Mouse (Mus musculus): ENCODE measurements around the gene Ankrd50.

The Ankrd50 gene

DNA sequence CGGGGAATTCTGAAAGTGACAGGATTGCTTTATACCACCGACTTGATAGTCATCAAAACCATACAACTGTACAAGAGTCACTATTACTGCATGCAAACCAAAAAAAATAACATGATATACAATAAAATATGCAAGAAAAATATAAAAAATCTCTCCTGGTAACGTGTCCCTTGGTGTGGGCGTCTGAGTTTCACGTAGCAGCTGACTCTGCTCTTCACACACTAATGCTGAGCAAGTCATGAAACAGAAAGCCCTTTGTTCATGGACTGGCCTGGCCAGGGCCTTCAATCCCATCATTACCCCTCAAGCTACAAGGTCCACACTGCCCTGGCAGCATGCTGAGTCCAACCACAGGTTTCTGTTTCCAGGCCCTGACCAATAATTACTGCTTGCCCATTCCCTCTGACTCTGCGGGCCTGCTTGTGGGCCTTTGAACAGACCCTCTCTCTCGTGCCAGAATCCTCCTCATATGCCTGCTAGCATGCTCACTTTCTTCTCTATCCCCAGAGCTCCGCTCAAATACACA lies 17.7 kb downstream of the Ankrd50 start:
- DNase-seq (ENCODE audit: extremely low read depth, low read depth, low spot score), result no peak

- no peak for DNase-seq (ENCODE audit: extremely low read depth, low read depth, low spot score)
Measured at GRCm38 (mm10) chr3:38466139-38466538, 18.5 kb downstream of the Ankrd50 start.

DNA sequence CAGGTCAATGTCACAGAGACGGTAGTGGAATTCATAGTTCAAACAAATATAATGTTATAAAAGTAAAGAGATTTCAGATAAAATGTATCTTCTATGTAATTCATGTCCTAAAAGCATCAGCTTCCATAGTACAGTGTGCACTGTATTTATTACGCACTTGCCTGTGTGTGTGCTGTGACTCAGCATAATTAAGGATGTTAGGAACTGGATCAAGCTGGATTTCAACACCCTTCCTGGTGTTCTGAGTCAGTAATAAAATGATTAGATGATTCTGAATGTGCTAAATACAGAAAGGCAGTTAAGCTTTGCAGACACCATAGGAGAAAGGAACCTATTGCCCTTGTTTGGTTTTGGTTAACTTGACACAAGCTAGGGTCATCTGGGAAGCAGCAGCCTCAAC lies 21.5 kb downstream of the Ankrd50 start:
- no peak for DNase-seq (ENCODE audit: extremely low read depth, low read depth, low spot score)

DNA sequence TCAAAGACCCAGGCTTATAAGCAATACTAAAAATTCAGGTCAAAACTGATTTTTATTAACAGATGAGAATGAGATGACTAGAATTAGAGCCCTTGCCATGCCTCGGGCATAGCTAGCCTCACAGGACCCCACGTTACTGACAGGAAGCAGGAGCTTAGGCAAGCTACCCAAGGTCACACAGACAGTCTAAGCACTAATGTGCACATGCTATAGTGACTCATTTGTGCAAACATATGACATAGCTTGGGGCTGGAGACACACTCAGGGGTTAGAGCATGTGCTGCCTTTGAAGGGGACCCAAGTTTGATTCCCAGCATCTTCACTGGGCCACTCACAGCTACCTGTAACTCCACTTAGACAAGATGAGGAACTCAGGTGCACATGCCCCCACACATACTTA lies 22.9 kb downstream of the Ankrd50 start:
- DNase-seq (ENCODE audit: extremely low read depth, low read depth, low spot score), result no peak

GRCm38 (mm10) chr3:38460250-38460624 lies 24.4 kb downstream of the Ankrd50 start:
- DNase-seq (ENCODE audit: extremely low read depth, low read depth, low spot score), result no peak

GRCm38 (mm10) chr3:38459507-38460249 lies 25.0 kb downstream of the Ankrd50 start:
- no peak for DNase-seq (ENCODE audit: extremely low read depth, low read depth, low spot score)

GRCm38 (mm10) chr3:38457041-38457440 lies 27.6 kb downstream of the Ankrd50 start:
- no peak for DNase-seq (ENCODE audit: extremely low read depth, low read depth, low spot score)

DNA sequence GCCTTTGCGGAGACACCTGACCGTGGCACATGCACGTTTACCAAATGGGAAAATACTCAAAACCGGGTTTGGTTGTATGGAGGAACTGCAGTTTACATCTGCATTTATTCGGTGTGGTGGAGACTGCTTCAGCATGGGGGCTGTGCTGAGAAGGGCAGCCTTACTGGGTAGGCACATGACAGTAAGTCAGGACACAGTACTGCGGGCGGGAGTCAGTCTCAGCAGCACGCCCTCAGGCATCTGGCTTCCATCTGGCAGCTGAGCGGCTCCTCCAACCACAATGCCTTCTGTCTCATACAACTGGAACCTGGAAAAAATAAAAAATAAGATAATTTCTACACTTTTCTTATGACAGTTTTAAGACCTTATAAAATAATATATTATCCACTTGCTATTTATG lies 32.4 kb downstream of the Ankrd50 start:
- DNase-seq (ENCODE audit: extremely low read depth, low read depth, low spot score), result no peak

- no peak for DNase-seq (ENCODE audit: extremely low read depth, low read depth, low spot score)
Measured at GRCm38 (mm10) chr3:38446586-38446985, 38.1 kb downstream of the Ankrd50 start.

GRCm38 (mm10) chr3:38443875-38444274 lies 40.8 kb downstream of the Ankrd50 start:
- no peak for DNase-seq (ENCODE audit: extremely low read depth, low read depth, low spot score)

- no peak for DNase-seq (ENCODE audit: extremely low read depth, low read depth, low spot score)
Measured at GRCm38 (mm10) chr3:38440564-38440991, 44.1 kb downstream of the Ankrd50 start.

GRCm38 (mm10) chr3:38436596-38436995 lies 48.0 kb downstream of the Ankrd50 start:
- peak; percentile 81 for DNase-seq (ENCODE audit: extremely low read depth, low read depth, low spot score)

DNA sequence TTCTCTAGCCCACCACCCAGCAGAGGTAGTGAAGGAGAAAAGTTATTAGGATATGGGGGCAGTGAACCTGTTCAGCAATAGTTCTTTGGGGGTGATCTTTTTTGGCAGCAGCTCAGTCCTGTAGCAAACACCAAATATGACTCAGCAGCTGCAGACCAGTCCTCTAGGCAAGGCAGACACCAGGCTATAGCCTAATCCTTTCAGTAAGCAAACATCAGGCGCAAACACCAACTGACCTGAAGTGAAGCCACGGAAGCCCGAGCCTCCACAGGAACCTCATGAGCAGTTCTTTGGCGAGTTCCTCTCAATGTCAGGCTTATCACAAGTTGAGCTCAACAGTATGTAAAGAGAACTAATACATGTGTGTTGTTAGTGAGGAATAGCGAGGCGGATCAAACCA lies 48.8 kb downstream of the Ankrd50 start:
- DNase-seq (ENCODE audit: extremely low read depth, low read depth, low spot score), result no peak

GRCm38 (mm10) chr3:38434486-38434885 lies 50.2 kb downstream of the Ankrd50 start:
- no peak for DNase-seq (ENCODE audit: extremely low read depth, low read depth, low spot score)

- no peak for DNase-seq (ENCODE audit: extremely low read depth, low read depth, low spot score)
Measured at GRCm38 (mm10) chr3:38433495-38434464, 50.9 kb downstream of the Ankrd50 start.

GRCm38 (mm10) chr3:38431461-38431860 lies 53.2 kb downstream of the Ankrd50 start:
- no peak for DNase-seq (ENCODE audit: extremely low read depth, low read depth, low spot score)

- no peak for DNase-seq (ENCODE audit: extremely low read depth, low read depth, low spot score)
Measured at GRCm38 (mm10) chr3:38431042-38431441, 53.6 kb downstream of the Ankrd50 start.

GRCm38 (mm10) chr3:38427200-38427599 lies 57.4 kb downstream of the Ankrd50 start:
- DNase-seq (ENCODE audit: extremely low read depth, low read depth, low spot score), result no peak

- no peak for DNase-seq (ENCODE audit: extremely low read depth, low read depth, low spot score)
Measured at GRCm38 (mm10) chr3:38423966-38424365, 60.7 kb downstream of the Ankrd50 start.

- no peak for DNase-seq (ENCODE audit: extremely low read depth, low read depth, low spot score)
Measured at GRCm38 (mm10) chr3:38419896-38420295, 64.7 kb downstream of the Ankrd50 start.

DNA sequence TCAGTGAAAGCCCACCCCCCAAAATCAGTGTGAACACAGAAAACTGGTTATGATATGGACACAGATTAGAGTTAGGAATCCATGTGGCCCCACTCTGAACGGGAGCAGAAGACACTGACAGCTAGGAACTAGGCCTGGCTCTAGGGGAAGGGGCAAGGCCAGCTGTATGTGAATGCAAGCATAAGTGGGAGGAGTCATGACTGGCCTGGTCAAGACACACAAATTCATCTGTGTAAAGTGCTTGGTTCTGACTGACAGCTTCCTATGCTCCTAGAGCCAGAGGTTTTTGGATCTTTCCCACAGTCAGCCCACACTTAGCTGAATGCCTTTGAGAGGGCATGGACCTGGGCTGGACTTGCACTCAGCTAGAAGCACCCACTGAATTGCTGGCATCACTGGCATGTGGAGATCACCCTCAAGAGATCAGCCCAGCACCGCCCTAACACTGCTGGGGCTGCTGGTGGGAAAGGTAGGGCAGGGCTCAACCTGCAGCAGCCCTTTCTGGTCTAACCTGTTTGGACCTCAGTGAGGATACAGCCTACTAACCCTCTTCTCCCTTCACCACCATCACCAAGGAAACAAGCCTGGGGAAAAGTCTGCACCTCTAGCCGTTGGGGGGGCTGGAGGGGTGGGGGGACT lies 69.2 kb downstream of the Ankrd50 start:
- peak; percentile 16 for DNase-seq (ENCODE audit: extremely low read depth, low read depth, low spot score)
